Mouse (Mus musculus): ENCODE measurements at regions not wholly inside any gene's neighbourhood (a gene's known extent, or its start where the extent isn't known, plus 50 kb on each side); places are given as distances from the start of the nearest gene placed in this dataset.

DNA sequence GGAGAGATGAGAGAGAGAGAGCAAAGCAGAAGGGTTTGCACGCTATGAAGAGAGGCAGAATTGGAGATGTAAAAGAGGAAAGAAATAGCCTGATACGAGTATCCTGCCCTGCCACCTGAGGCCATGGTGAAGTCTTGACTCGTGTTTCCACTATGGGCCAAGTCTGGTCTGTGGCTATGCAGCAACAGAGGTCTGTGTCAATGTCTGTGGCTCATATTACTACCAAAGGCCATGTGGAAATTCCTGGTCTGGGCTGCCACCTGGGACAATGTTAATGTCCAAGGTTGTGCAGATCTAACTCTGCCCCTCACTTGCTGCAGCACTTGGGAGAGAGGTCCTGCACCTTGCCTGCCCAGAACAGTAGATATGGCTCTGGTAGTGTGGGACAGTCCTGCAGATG, 132.8 kb upstream of the Rag2 start:
- no peak for ATAC-seq (ENCODE audit: poor library complexity, severe bottlenecking)

DNA sequence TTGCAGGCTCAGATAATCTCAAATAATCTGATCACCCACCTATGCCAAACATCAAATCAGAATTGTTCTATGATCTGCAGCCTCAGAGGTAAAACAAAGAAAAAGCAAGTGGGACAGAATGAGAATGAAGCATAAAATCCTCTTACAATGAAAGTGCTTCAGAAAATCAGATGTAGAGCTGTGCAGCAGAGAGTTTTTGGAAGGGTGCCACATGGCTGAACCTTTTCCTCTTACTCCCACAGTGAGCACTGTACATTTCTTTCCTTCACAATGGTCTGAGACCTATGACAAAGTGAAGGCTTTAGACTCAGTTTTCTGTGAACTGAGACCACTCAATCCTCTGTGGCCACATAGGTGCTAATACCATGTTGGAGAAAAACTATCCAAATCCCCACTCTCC, 116.4 kb upstream of the Rag2 start:
- ATAC-seq (ENCODE audit: poor library complexity, severe bottlenecking): no peak

Measured in megakaryocyte, adult 5-6 weeks (primary cell).